Mouse (Mus musculus) limb, embryonic 14.5 days (tissue): ENCODE data around the gene Ccnf. TPM values are rescaled to one million over a fixed set of nuclear protein-coding genes. Genes with fewer than 3 reads are reported as not detected.

Source experiments
- ATAC-seq: fragments of 200-750 bp; cut with Nextera tagmentation; 2 replicates; pipeline ENCODE4 v1.8.0; 2017; ENCODE audit warnings: low read depth, moderate number of reproducible peaks, moderate TSS enrichment; ENCODE audit not compliant: low FRiP score
- DNase-seq: peaks from one replicate; pipeline ENCODE4 v3.0.0-alpha.2; 2015; ENCODE audit warnings: low spot score
- H3K27ac ChIP-seq: fragments of 300-500 bp; sonication (generic); replicated peaks from 2 replicates; pipeline ENCODE4 v1.5.1; 2014; ENCODE audit warnings: low read depth, mild to moderate bottlenecking, low read length, moderate library complexity, mixed read lengths
- H3K27me3 ChIP-seq: fragments of 300-500 bp; sonication (generic); 2 replicates; pipeline ENCODE4 v1.6.1; 2014; ENCODE audit warnings: low read length, mixed read lengths; ENCODE audit not compliant: control insufficient read depth, insufficient read depth
- H3K36me3 ChIP-seq: fragments of 300-500 bp; sonication (generic); 2 replicates; pipeline ENCODE4 v1.6.1; 2014; ENCODE audit warnings: mild to moderate bottlenecking, low read length, moderate library complexity, mixed read lengths; ENCODE audit not compliant: control insufficient read depth, insufficient read depth
- H3K4me1 ChIP-seq: fragments of 300-500 bp; sonication (generic); 2 replicates; pipeline ENCODE4 v1.6.1; 2014; ENCODE audit warnings: antibody characterized with exemption, low read length, mixed read lengths; ENCODE audit not compliant: control insufficient read depth, insufficient read depth
- H3K4me2 ChIP-seq: fragments of 300-500 bp; sonication (generic); replicated peaks from 2 replicates; pipeline ENCODE4 v1.6.1; 2014; ENCODE audit warnings: low read depth, mild to moderate bottlenecking, low read length, moderate library complexity; ENCODE audit not compliant: severe bottlenecking
- H3K4me3 ChIP-seq: fragments of 300-500 bp; sonication (generic); replicated peaks from 2 replicates; pipeline ENCODE4 v1.5.1; 2014; ENCODE audit warnings: low read length
- H3K9ac ChIP-seq: fragments of 300-500 bp; sonication (generic); 2 replicates; pipeline ENCODE4 v1.6.1; 2014; ENCODE audit warnings: mild to moderate bottlenecking, low read depth, low read length, moderate library complexity; ENCODE audit not compliant: severe bottlenecking
- H3K9me3 ChIP-seq: fragments of 300-500 bp; sonication (generic); 2 replicates; pipeline ENCODE4 v1.6.1; 2016; ENCODE audit warnings: low read length; ENCODE audit not compliant: control insufficient read depth
- POLR2A ChIP-seq: fragments of 200-500 bp; IDR thresholded peaks from 2 replicates; pipeline ENCODE4 v1.8.0; 2012; ENCODE audit warnings: inconsistent platforms, mild to moderate bottlenecking, moderate library complexity, borderline replicate concordance; ENCODE audit not compliant: insufficient read depth, insufficient read length; ENCODE audit errors: extremely low read depth
- WGBS: fragments of 180-500 bp; shearing (Covaris S2); extraction: QIAGEN DNeasy Blood & Tissue Kit; methylation state at CpG from one replicate; pipeline ENCODE4 v1.1.7; 2014; 5-methylcytosine and 5-hydroxymethylcytosine counted together
- polyA plus RNA-seq, 2 experiments: library from polyadenylated mRNA; depleted of rRNA in 1 of 2; stranded (reverse) in 1 of 2; unstranded in 1 of 2; fragments of >200 nt; fragmentation: Nextera tagmentation in 1 of 2; extraction: Ambion mirVana in 1 of 2; gene quantifications; 2 replicates each; pipeline versions ENCODE4 v1.2.1 to v1.2.3; 2012 to 2014

Ccnf gene
- polyA plus RNA-seq, 2 experiments, result 36.6 to 41.8 TPM

DNA sequence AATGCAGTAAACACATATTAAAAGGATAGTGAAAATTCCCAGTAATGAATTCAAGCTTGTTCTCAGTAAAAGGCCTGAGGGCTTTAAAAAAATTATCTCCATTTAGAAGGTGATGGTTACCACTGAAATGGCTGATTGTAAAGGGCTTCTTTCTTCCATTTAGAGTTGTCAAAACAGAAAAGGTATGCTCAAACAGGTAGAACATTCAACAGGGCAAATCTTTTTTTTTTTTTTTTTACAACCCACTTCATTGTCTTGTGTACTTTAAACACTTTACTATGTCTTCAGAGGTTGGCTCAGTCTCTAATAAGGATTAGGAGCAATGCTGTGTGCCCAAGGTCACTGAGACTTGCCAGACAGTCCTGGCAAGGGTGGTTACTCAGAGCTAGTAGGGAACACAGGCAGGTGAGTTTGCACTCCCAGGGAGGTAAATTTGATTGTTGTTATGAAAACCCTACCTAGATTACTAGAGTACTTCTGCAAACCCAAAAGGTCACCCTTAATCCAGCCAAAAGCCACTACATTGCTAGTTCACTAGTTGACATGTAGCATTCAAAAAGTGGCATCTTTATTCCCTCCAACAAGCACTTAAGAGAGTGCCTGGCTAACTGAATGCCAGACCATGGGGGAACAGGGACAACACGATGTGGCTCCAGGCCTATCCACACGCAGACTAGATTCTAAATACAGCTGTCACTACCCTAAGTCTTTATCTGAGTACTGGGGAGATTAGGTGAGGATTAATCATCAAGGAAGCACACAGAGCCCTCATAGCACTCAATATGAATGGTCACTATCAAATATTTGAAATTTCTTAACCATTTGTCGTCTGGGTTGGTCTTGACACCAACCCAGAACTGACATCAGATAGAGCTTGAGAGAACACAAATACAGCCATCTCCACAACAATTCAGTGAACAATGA, 47.4 kb downstream of the Ccnf start:
- H3K27me3 ChIP-seq, result no peaks in the 10 kb centered on the region
- TF ChIP-seq POLR2A, result no peak
- WGBS, result 79% methylated on average over 3 of the region's 3 CpGs

DNA sequence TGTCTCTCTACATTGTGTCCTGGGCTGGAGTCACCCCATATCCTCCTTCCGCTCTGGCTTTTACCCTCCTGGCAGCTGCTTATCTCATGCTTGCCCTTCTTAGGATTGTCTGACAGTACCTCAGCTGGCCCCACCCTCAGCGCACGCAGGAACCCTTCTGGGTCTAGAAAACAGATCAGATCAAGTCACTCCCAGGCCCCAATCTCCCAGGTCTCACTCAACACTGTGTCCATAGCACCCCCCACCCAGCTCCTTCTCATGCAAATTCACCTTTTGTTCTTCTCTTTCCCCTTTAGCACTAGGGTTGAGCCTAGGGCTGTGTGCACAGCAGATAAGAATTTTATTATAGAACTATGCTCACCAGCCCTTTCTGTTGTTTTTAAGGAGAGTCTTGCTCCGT, 48.2 kb downstream of the Ccnf start:
- no peak for TF ChIP-seq POLR2A
- no peak for DNase-seq
- Histone ChIP-seq H3K27me3 (no peaks in the 10 kb centered on the region), H3K27ac (no peak overlapping the region), H3K9ac (peak overlapping the region; percentile 40; the same call in 1 of the 2 replicates), H3K4me3 (no peak overlapping the region), H3K4me1 (peaks cover 49% of the 10 kb centered on the region), H3K4me2 (no peak overlapping the region), H3K36me3 (0 out of 2 replicates have a peak, but pooled peaks cover 2% of the 10 kb centered on the region), H3K9me3 (no peaks in the 10 kb centered on the region)
- 46% methylated on average over 4 of the region's 4 CpGs for WGBS
- ATAC-seq, result no peak

More for the DNA sequence above, 47.4 kb downstream of the Ccnf start:
- H3K4me2 ChIP-seq, result peak overlapping the region; percentile 96
- no peak overlapping the region for H3K9ac ChIP-seq
- no peak overlapping the region for H3K27ac ChIP-seq
- H3K4me3 ChIP-seq, result peak overlapping the region; percentile 73
- H3K36me3 ChIP-seq, result 0 out of 2 replicates have a peak, but pooled peaks cover 2% of the 10 kb centered on the region
- DNase-seq (no peak), ATAC-seq (no peak)
- H3K9me3 ChIP-seq, result no peaks in the 10 kb centered on the region
- peaks cover 54% of the 10 kb centered on the region for H3K4me1 ChIP-seq

DNA sequence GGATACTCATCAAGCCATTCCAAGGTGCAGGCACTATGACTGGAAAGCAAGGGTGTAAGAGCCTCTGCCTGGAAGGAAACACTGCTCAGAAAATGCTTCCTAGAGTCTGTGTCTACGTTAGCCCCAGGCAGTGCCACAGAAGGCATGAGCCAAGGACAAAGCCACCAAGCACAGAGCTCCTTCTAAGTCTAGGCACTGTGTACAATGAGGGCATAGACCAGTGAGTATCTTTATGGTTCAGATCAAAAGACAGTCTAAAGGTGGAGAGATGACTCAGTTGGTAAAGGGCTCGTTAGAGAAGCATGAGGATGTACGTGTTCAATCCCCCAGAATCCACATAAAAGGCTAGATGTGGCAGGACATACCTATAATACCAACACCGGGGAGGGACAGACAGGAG, 50.2 kb downstream of the Ccnf start:
- H3K36me3 ChIP-seq, result 0 out of 2 replicates have a peak, but pooled peaks cover 2% of the 10 kb centered on the region
- no peak for TF ChIP-seq POLR2A
- no peaks in the 10 kb centered on the region for H3K9me3 ChIP-seq
- no peak overlapping the region for H3K27ac ChIP-seq
- ATAC-seq (no peak), DNase-seq (no peak)
- H3K9ac ChIP-seq, result no peak overlapping the region
- H3K27me3 ChIP-seq, result no peaks in the 10 kb centered on the region
- no peak overlapping the region for H3K4me3 ChIP-seq
- peaks cover 30% of the 10 kb centered on the region for H3K4me1 ChIP-seq
- WGBS, result 76% methylated on average over 4 of the region's 4 CpGs
- no peak overlapping the region for H3K4me2 ChIP-seq

DNA sequence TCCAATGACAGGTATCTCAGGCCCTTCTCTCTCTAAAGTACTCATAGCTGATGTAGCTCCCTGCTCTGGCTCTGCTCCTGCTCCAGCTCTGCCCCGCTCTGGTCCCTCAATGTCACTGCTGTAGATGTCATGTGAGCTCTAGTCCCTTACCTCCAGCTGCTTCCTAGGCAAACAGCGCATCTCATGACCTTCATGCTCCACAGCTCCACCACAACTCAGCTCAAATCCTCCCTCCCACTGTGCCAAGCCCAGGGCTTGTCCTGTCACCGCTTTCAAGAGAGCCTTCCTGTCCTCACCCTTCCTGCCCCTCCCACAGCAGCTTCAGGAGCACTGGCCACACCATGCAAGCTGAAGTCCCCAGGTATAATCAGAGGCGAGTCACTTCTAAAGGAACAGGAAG, 51.5 kb downstream of the Ccnf start:
- H3K36me3 ChIP-seq, result no peaks in the 10 kb centered on the region
- H3K4me3 ChIP-seq, result no peak overlapping the region
- peaks cover 21% of the 10 kb centered on the region for H3K4me1 ChIP-seq
- 68% methylated on average over 4 of the region's 4 CpGs for WGBS
- no peak for ATAC-seq
- no peaks in the 10 kb centered on the region for H3K27me3 ChIP-seq
- no peak for TF ChIP-seq POLR2A
- H3K4me2 ChIP-seq, result no peak overlapping the region
- H3K27ac ChIP-seq, result no peak overlapping the region
- H3K9ac ChIP-seq, result no peak overlapping the region
- no peaks in the 10 kb centered on the region for H3K9me3 ChIP-seq
- no peak for DNase-seq

DNA sequence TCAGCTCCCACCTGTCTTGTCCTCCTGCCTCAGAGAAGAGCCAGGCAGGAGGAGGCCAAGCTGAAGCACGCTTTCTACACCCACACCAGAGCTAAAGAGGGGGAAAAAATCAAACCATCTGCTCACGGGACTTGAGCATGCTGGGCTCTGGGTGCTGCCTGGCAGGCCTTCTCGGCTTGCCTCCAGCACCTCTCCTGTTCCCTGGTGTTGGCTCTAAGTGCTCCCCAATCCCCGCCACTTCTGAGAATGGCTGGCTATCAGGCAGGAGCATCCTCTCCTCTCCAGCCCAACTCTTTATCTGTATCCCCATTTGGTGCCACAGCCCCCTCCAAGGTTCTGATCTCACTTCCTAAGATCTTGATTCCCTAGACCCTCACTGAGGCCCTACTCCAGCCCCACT, 52.0 kb downstream of the Ccnf start:
- no peak for TF ChIP-seq POLR2A

More for the DNA sequence above, 52.0 kb downstream of the Ccnf start:
- peaks cover 16% of the 10 kb centered on the region for H3K4me1 ChIP-seq
- no peak overlapping the region for H3K4me2 ChIP-seq
- no peaks in the 10 kb centered on the region for H3K27me3 ChIP-seq
- no peak overlapping the region for H3K9ac ChIP-seq
- no peaks in the 10 kb centered on the region for H3K9me3 ChIP-seq
- H3K27ac ChIP-seq, result no peak overlapping the region
- H3K36me3 ChIP-seq, result no peaks in the 10 kb centered on the region
- ATAC-seq (no peak), DNase-seq (no peak)
- WGBS, result 76% methylated on average over 4 of the region's 4 CpGs
- H3K4me3 ChIP-seq, result no peak overlapping the region
